Mouse (Mus musculus) gonadal fat pad, adult 2 months (tissue): ENCODE measurements at regions not wholly inside any gene's neighbourhood (a gene's known extent, or its start where the extent isn't known, plus 50 kb on each side); places are given as distances from the start of the nearest gene placed in this dataset.

Experiments used
- DNase-seq: peaks from one replicate; pipeline ENCODE4 v3.0.0-alpha.2; 2012; ENCODE audit warnings: low read depth

GRCm38 (mm10) chr1:77567657-77568056, 52.8 kb upstream of the Epha4 start:
- no peak for DNase-seq
